19 mouse cellular contexts compared by ENCODE assay signal in the genomic region with DNA sequence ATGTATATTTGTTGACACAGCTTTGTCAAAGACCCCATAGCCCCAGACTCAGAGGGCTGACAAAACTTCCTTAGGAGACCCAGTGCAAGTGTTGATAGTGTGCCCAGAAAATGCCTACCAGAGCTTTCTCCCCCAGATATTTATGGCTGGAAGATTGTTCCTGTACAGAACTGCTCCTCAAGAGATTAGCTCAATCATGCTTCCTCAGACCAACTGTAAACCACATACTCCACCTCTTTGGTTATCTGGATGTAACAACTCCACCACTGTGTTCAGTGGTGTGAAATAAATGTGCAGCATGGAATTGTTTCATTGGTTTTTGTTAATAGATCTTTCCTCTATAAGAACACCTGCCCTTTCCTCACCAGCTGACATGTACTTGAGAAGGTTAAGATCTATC.
"Had no signal": no experiment of that assay in that cellular context is flagged by ENCODE, and none has a peak within 500 bp of the region (broad histone marks: within the 10 kb centered on the region; RNA-seq: fewer than 3 reads in every experiment).

No protein-coding gene starts in this region.

- DNase-seq: kidney, adult 18-20 months; kidney, adult 9 months; kidney, postnatal 14 days; kidney, postnatal 4 days; left cerebral cortex, postnatal 4 days; lung, adult 2 months; lung, postnatal 14 days; right cerebral cortex, adult 18-20 months; spleen, adult 18-20 months; thymus, postnatal 14 days; thymus, postnatal 4 days had no signal

- ATAC-seq: intestine, embryonic 16.5 days; midbrain, embryonic 13.5 days had no signal

- H3K4me2 ChIP-seq: limb, embryonic 12.5 days; limb, embryonic 15.5 days; liver, embryonic 15.5 days; midbrain, embryonic 13.5 days; stomach, embryonic 15.5 days had no signal

- H3K27me3 ChIP-seq: limb, embryonic 12.5 days; limb, embryonic 15.5 days; liver, embryonic 15.5 days; midbrain, embryonic 13.5 days; stomach, embryonic 15.5 days had no signal

- H3K4me3 ChIP-seq: limb, embryonic 12.5 days; limb, embryonic 15.5 days; liver, embryonic 15.5 days; midbrain, embryonic 10.5 days; midbrain, embryonic 13.5 days; stomach, embryonic 15.5 days had no signal

- H3K4me1 ChIP-seq: limb, embryonic 12.5 days; limb, embryonic 15.5 days; liver, embryonic 15.5 days; midbrain, embryonic 10.5 days; midbrain, embryonic 13.5 days; stomach, embryonic 15.5 days had no signal

- H3K9me3 ChIP-seq: limb, embryonic 12.5 days; limb, embryonic 15.5 days; liver, embryonic 15.5 days; midbrain, embryonic 10.5 days; midbrain, embryonic 13.5 days; stomach, embryonic 15.5 days had no signal

- H3K9ac ChIP-seq: limb, embryonic 12.5 days; limb, embryonic 15.5 days; liver, embryonic 15.5 days; midbrain, embryonic 13.5 days; stomach, embryonic 15.5 days had no signal

- H3K27ac ChIP-seq: limb, embryonic 12.5 days; limb, embryonic 15.5 days; liver, embryonic 15.5 days; macrophage; midbrain, embryonic 10.5 days; midbrain, embryonic 13.5 days; stomach, embryonic 15.5 days had no signal

- H3K36me3 ChIP-seq: limb, embryonic 12.5 days; limb, embryonic 15.5 days; liver, embryonic 15.5 days; midbrain, embryonic 10.5 days; midbrain, embryonic 13.5 days; stomach, embryonic 15.5 days had no signal
